Mouse (Mus musculus) cerebellum, adult 2 months (tissue): ENCODE measurements around the gene Stat2.

Experiments
- CTCF ChIP-seq: fragments of 200-500 bp; IDR thresholded peaks from 2 replicates; pipeline ENCODE4 v1.5.1; 2011; ENCODE audit warnings: low read depth, mild to moderate bottlenecking, control low read depth, low read length, moderate library complexity, borderline replicate concordance; ENCODE audit not compliant: insufficient read depth
- POLR2A ChIP-seq: fragments of 200-500 bp; IDR thresholded peaks from 2 replicates; pipeline ENCODE4 v1.6.1; 2011; ENCODE audit warnings: low read length, control low read depth, borderline replicate concordance; ENCODE audit not compliant: insufficient read depth

DNA sequence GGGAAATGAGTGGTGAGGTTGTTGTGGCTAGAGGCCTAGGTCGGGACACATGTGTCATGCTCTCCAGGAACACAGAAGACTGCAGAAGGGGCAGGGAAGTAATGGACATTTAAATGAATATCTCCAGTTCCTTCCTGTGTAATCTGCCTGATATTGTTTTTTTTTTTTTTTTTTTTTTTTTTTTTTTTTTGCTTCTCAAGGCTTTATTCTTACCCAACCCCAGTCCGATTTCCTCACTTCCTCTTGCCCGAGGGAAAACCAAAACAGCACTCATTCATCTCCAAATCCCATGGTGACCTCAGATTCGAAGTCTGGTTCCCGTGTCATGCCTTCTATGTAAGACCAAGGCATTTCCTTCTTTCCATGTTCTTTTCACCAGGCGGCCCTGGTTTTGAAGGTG, 27.9 kb downstream of the Stat2 start:
- TF ChIP-seq CTCF (no peak), POLR2A (no peak)
